Comparison of ENCODE assay signal across 8 mouse cellular contexts in the genomic region with DNA sequence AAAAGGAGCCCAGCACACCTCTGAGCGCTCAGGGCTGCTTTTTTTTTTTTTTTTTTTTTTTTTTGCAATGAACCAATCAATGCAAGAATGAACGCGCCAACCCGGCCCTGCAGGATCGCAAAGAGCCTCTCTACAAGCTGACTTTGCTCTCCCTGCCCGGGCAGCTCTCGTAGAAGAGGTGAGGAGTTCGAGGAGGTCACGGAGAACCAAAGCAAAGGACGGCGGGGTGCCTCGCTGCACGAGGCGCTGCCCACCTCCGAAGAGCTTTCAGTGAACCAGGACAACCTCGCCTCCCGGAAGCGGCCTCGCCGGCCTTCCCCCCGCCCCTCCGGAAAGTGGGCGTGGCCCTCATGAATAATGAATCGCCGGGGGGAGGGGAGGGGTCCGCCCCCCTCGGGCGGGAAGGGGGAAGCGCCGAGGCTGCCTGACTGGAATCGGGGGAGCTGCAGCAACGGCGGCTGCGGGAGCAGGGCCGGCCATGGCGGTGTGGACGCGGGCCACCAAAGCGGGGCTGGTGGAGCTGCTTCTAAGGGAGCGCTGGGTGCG. TPM values are rescaled to one million over a fixed set of nuclear protein-coding genes. Genes with fewer than 3 reads are reported as not detected.
DNase-seq lines count a peak whose midpoint lies in the region; ATAC-seq and TF ChIP-seq lines count a peak whose summit lies in the region.

A gene (plus strand): TSS at position 427 of the 546 bp plus-strand sequence.

- peak within 1 kb of the TSS; percentile 88 for H3K4me2 ChIP-seq in hindbrain, embryonic 13.5 days

- peak within 1 kb of the TSS; percentile 92 for H3K9ac ChIP-seq in hindbrain, embryonic 13.5 days

- no peaks in the 10 kb centered on the region for H3K27me3 ChIP-seq in cerebellum, adult 2 months (ENCODE audit: control insufficient read depth, insufficient read depth, low read length)
- H3K27me3 ChIP-seq in hindbrain, embryonic 13.5 days = peaks cover 26% of the 10 kb centered on the region

- H3K27ac ChIP-seq in cerebellum, adult 2 months (ENCODE audit: insufficient read depth, low read length) = peak within 1 kb of the TSS; percentile 41
- H3K27ac ChIP-seq in hindbrain, embryonic 13.5 days = peak within 1 kb of the TSS; percentile 93

- WGBS in cerebellum, adult 2 months = under 1% methylated on average over 41 of the region's 41 CpGs
- 0% methylated on average over 23 of the region's 41 CpGs for WGBS in hindbrain, embryonic 13.5 days

- DNase-seq in MEL-GATA-1-ER (ENCODE audit: extremely low read depth, low read depth) = peak; percentile 65
- peak; percentile 90 to 92 for DNase-seq in cerebellum, adult 2 months
- peak; percentile 73 to 84 for DNase-seq in frontal cortex, postnatal 10 days (ENCODE audit: low spot score in 2 of 2)
- peak; percentile 81 to 86 for DNase-seq in layer of hippocampus, postnatal 25 days (ENCODE audit: extremely low spot score in 1 of 2, low spot score in 1 of 2)
- DNase-seq in lung, postnatal 25 days (ENCODE audit: low spot score) = peak; percentile 89
- peak; percentile 96 for DNase-seq in retina, embryonic 14.5 days (ENCODE audit: low spot score)
- DNase-seq in thymus, postnatal 4 days = peak; percentile 94

- peak within 1 kb of the TSS; percentile 83 for H3K4me3 ChIP-seq in cerebellum, adult 2 months (replicated peaks; ENCODE audit: insufficient read depth, low read depth, low read length)
- peak within 1 kb of the TSS; percentile 91 for H3K4me3 ChIP-seq in hindbrain, embryonic 13.5 days

- no peaks in the 10 kb centered on the region for H3K36me3 ChIP-seq in hindbrain, embryonic 13.5 days

- TF ChIP-seq CTCF in cerebellum, adult 2 months (IDR thresholded peaks at IDR 0.05; ENCODE audit: borderline replicate concordance, insufficient read depth, low read depth, low read length) = no peak

- H3K4me1 ChIP-seq in cerebellum, adult 2 months (ENCODE audit: control insufficient read depth, insufficient read depth, low read length) = peaks cover 7% of the 10 kb centered on the region; the same call in 1 of the 2 replicates
- H3K4me1 ChIP-seq in hindbrain, embryonic 13.5 days (replicated peaks) = peaks cover 34% of the 10 kb centered on the region

- peak; percentile 88 for ATAC-seq in hindbrain, embryonic 13.5 days (ENCODE audit: low FRiP score)

- H3K9me3 ChIP-seq in hindbrain, embryonic 13.5 days = no peaks in the 10 kb centered on the region

- TF ChIP-seq POLR2A in cerebellum, adult 2 months (IDR thresholded peaks at IDR 0.05; ENCODE audit: borderline replicate concordance, insufficient read depth, low read length) = peak; percentile 72

RNA-seq across cellular contexts. Expression of the gene that starts here (rescaled TPM):
- polyA plus RNA-seq in cerebellum, adult 2 months (2012; rRNA removed) = 5.5 and 5.8 TPM in 2 replicates
- polyA plus RNA-seq in hindbrain, embryonic 13.5 days (2015; fragmentation: Nextera tagmentation; extraction: Ambion mirVana) = 5.9 and 7.9 TPM in 2 replicates
- total RNA-seq in layer of hippocampus, postnatal 25 days (2021) = 10 to 100 TPM; 17.2 to 17.9 TPM

Comparison
In these comparisons a context has a peak if more than half of its experiments do, and no peak if none do; other contexts are left out.
1. Peak in every context shown above with its lines: DNase-seq, ATAC-seq, H3K4me3 ChIP-seq and H3K27ac ChIP-seq.